Mouse (Mus musculus): Measurements from ENCODE around the gene Cxcl17. TPM values are rescaled to one million over a fixed set of nuclear protein-coding genes. Genes with fewer than 3 reads are reported as not detected.
"Not testable (repeated sequence)": the region's sequence is repeated elsewhere in the genome, so short reads cannot be mapped to it uniquely, and the experiment has no call there.

Cxcl17 gene
- polyA plus RNA-seq, 1 experiment from 2014 or later = 0.58 TPM

DNA sequence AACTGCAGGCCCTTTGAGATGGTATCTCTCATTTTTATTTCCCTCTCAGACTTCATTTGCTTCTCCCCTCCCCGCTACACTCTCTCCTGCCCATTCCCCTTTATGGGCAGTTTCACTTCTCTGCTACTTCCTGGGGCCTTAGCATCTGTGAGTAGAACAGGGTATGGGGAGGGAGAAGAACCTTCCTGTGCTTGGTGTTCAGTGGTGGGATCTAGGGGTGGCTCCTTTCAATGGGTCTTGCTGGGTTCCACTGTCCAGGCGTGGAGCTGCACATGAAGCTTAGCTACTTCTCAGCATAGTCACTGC is 22.8 kb upstream of the Cxcl17 start:
- no peak overlapping the region for H3K4me3 ChIP-seq (replicated peaks)
- no peak for ATAC-seq (ENCODE audit: insufficient number of reproducible peaks, insufficient read depth, low FRiP score, low TSS enrichment, low read depth)
- H3K9me3 ChIP-seq = no peaks in the 10 kb centered on the region
- H3K36me3 ChIP-seq = no peaks in the 10 kb centered on the region
- no peaks in the 10 kb centered on the region for H3K27me3 ChIP-seq
- WGBS = 75% methylated on average over 2 of the region's 2 CpGs
- H3K4me2 ChIP-seq = no peak overlapping the region
- no peak overlapping the region for H3K27ac ChIP-seq
- H3K4me1 ChIP-seq (replicated peaks) = peaks cover 11% of the 10 kb centered on the region
- H3K9ac ChIP-seq (replicated peaks) = no peak overlapping the region

DNA sequence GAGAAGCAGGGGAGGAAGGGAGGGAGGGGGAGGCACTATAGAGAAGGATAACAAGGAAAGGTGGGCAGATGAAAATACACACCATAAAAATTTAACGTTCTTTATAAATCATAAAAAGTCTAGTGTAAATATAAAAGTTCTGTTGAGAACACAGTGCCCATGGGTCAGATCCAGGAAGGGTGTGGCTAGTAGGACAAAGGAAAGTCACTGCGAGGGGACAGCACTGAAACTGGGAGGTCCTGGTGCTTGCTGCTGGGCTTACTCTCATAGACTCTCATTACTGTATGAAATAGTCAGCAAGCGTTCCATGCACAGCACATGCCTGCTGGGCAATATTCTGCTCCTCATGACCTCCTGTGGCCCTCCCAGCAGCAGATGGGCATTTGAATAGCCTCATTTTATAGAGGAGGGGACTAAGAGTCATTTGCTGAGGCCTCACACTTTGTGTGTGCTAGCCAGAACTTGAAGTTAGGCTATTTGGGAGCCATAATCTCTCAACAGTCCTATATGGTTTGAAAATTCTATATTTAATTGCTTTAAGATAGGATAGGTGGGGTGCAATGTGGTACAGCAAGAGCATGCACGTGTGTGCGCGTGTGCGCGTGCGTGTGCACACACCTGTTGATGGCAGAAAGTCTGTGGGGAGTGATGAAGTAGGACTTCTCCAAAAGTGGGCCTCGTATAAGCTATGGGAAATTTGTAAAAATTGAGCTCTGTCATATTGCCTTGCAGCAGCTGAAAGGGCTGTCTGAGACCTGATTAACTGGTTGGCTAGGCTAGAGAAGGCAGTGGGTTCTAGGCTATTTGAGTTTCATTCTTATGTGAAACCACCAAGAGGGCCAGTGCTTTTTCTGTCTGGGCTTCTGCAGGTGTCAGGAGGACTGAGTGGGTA is 22.2 kb upstream of the Cxcl17 start:
- Histone ChIP-seq H3K27me3 (no peaks in the 10 kb centered on the region), H3K9ac (replicated peaks) (no peak overlapping the region), H3K9me3 (no peaks in the 10 kb centered on the region), H3K4me1 (replicated peaks) (peaks cover 11% of the 10 kb centered on the region), H3K4me3 (replicated peaks) (no peak overlapping the region), H3K36me3 (no peaks in the 10 kb centered on the region), H3K27ac (no peak overlapping the region), H3K4me2 (no peak overlapping the region)
- WGBS = 87% methylated on average over 10 of the region's 10 CpGs
- ATAC-seq (ENCODE audit: insufficient number of reproducible peaks, insufficient read depth, low FRiP score, low TSS enrichment, low read depth) = no peak

- H3K36me3 ChIP-seq = no peaks in the 10 kb centered on the region
- H3K4me1 ChIP-seq (replicated peaks) = peaks cover 11% of the 10 kb centered on the region
- H3K27me3 ChIP-seq = no peaks in the 10 kb centered on the region
- no peak overlapping the region for H3K27ac ChIP-seq
- no peaks in the 10 kb centered on the region for H3K9me3 ChIP-seq
- no peak for ATAC-seq (ENCODE audit: insufficient number of reproducible peaks, insufficient read depth, low FRiP score, low TSS enrichment, low read depth)
- no peak overlapping the region for H3K4me2 ChIP-seq
- H3K4me3 ChIP-seq (replicated peaks) = no peak overlapping the region
- WGBS = 87% methylated on average over 9 of the region's 9 CpGs
- no peak overlapping the region for H3K9ac ChIP-seq (replicated peaks)
Observed at GRCm38 (mm10) chr7:25433781-25434560, 21.3 kb upstream of the Cxcl17 start.

- Histone ChIP-seq H3K36me3 (no peaks in the 10 kb centered on the region), H3K9me3 (no peaks in the 10 kb centered on the region), H3K4me1 (replicated peaks) (peaks cover 11% of the 10 kb centered on the region), H3K9ac (replicated peaks) (no peak overlapping the region), H3K4me2 (no peak overlapping the region), H3K27me3 (no peaks in the 10 kb centered on the region), H3K4me3 (replicated peaks) (no peak overlapping the region), H3K27ac (peak overlapping the region; percentile 25; the same call in 1 of the 2 replicates)
- no peak for ATAC-seq (ENCODE audit: insufficient number of reproducible peaks, insufficient read depth, low FRiP score, low TSS enrichment, low read depth)
- WGBS = 20% methylated on average over 5 of the region's 5 CpGs
Observed at GRCm38 (mm10) chr7:25433007-25433541, 20.4 kb upstream of the Cxcl17 start.

DNA sequence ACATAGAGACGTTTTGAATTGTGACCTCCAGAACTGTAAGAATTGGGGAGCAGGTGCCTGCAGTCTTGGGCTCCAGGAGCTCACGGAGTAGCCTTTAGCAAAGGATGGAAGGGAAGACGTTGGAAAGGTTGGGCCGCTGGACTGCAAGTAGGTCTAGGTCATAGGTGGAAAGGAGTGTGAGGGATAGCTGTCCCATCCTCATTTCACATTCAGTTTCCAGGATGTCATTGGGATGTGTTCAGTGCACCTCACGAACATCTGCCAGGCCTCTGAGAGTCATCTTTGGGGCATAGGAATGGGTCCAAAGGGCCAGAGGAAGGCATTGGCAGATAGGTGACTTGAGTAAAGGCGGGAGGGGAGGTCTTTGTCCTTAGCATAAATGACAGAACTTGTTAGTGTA is 19.7 kb upstream of the Cxcl17 start:
- Histone ChIP-seq H3K27ac (no peak overlapping the region), H3K4me1 (replicated peaks) (peaks cover 11% of the 10 kb centered on the region), H3K27me3 (no peaks in the 10 kb centered on the region), H3K4me3 (replicated peaks) (no peak overlapping the region), H3K9ac (replicated peaks) (no peak overlapping the region), H3K9me3 (no peaks in the 10 kb centered on the region), H3K36me3 (no peaks in the 10 kb centered on the region), H3K4me2 (no peak overlapping the region)
- ATAC-seq (ENCODE audit: insufficient number of reproducible peaks, insufficient read depth, low FRiP score, low TSS enrichment, low read depth) = no peak
- 90% methylated on average over 6 of the region's 6 CpGs for WGBS

DNA sequence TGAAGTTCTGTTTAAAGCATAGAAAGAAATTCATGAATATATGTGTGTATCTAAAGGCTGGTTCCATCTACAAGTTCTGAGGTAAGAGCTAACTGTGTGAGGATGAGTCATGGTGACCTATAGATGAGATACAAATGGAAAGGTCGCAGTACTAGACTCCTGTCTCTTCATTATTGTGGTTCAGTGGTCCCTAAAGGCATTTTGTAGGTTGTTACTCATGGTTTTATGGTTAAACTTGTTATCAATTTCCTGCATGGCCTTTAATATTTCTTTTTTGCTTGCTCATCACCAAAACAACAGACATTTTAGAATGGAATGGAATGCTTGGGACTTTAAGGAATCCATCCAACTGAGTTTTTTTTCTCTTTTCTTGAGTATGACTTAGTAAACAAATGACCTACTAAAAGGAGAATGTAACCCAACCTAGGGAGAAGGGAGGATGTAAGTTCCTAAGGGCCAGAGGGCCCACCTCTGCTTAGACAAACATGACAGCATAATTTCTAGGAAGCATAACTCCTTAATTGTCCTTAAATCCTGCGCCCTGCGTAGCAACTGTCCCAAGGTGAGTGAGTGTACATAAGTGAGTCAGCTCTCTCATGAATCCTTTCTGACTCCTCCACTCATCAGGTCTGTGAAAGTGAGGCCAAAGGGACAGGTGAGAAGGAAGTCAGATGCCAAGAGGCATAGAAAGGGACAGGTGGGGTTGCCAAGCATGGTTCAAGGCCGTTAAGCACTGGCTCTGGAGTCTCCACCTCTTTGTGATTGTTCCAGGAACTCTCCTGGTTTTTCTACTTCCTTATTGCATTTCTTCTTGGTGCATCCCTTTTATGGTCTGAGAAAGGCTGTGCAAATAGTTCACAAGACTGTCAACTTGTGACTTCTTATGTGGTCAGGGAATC is 17.4 kb upstream of the Cxcl17 start:
- H3K4me1 ChIP-seq (replicated peaks) = peaks cover 11% of the 10 kb centered on the region
- WGBS = 80% methylated on average over 4 of the region's 4 CpGs
- no peak overlapping the region for H3K4me2 ChIP-seq
- no peak overlapping the region for H3K4me3 ChIP-seq (replicated peaks)
- no peak overlapping the region for H3K27ac ChIP-seq
- H3K36me3 ChIP-seq = no peaks in the 10 kb centered on the region
- no peaks in the 10 kb centered on the region for H3K9me3 ChIP-seq
- H3K27me3 ChIP-seq = no peaks in the 10 kb centered on the region
- no peak overlapping the region for H3K9ac ChIP-seq (replicated peaks)
- no peak for ATAC-seq (ENCODE audit: insufficient number of reproducible peaks, insufficient read depth, low FRiP score, low TSS enrichment, low read depth)

- H3K9ac ChIP-seq (replicated peaks) = no peak overlapping the region
- no peaks in the 10 kb centered on the region for H3K9me3 ChIP-seq
- peaks cover 6% of the 10 kb centered on the region for H3K4me1 ChIP-seq (replicated peaks)
- no peak for ATAC-seq (ENCODE audit: insufficient number of reproducible peaks, insufficient read depth, low FRiP score, low TSS enrichment, low read depth)
- H3K4me3 ChIP-seq (replicated peaks) = no peak overlapping the region
- peaks cover 2% of the 10 kb centered on the region; the same call in 1 of the 2 replicates for H3K27me3 ChIP-seq
- H3K4me2 ChIP-seq = no peak overlapping the region
- no peak overlapping the region for H3K27ac ChIP-seq
- H3K36me3 ChIP-seq = no peaks in the 10 kb centered on the region
- WGBS = 91% methylated on average over 3 of the region's 3 CpGs
Observed at GRCm38 (mm10) chr7:25428321-25428720, 15.6 kb upstream of the Cxcl17 start.

- Histone ChIP-seq H3K9me3 (no peaks in the 10 kb centered on the region), H3K9ac (replicated peaks) (no peak overlapping the region), H3K4me3 (replicated peaks) (no peak overlapping the region), H3K4me2 (no peak overlapping the region), H3K36me3 (no peaks in the 10 kb centered on the region), H3K27ac (no peak overlapping the region), H3K4me1 (replicated peaks) (no peaks in the 10 kb centered on the region), H3K27me3 (peaks cover 12% of the 10 kb centered on the region)
- no peak for ATAC-seq (ENCODE audit: insufficient number of reproducible peaks, insufficient read depth, low FRiP score, low TSS enrichment, low read depth)
- WGBS = 83% methylated on average over 5 of the region's 5 CpGs
Observed at GRCm38 (mm10) chr7:25427144-25427543, 14.5 kb upstream of the Cxcl17 start.

GRCm38 (mm10) chr7:25426380-25426779 is 13.7 kb upstream of the Cxcl17 start:
- not testable (repeated sequence) for H3K4me1 ChIP-seq (replicated peaks); H3K4me3 ChIP-seq (replicated peaks); H3K9me3 ChIP-seq; ATAC-seq (ENCODE audit: insufficient number of reproducible peaks, insufficient read depth, low FRiP score, low TSS enrichment, low read depth); H3K27ac ChIP-seq; H3K9ac ChIP-seq (replicated peaks); H3K36me3 ChIP-seq; H3K4me2 ChIP-seq
- peaks cover 13% of the 10 kb centered on the region for H3K27me3 ChIP-seq
- 87% methylated on average over 4 of the region's 4 CpGs for WGBS

- Histone ChIP-seq H3K4me2 (no peak overlapping the region), H3K4me3 (replicated peaks) (no peak overlapping the region), H3K9me3 (no peaks in the 10 kb centered on the region), H3K36me3 (no peaks in the 10 kb centered on the region), H3K9ac (replicated peaks) (no peak overlapping the region), H3K27me3 (peaks cover 13% of the 10 kb centered on the region), H3K27ac (no peak overlapping the region), H3K4me1 (replicated peaks) (no peaks in the 10 kb centered on the region)
- ATAC-seq (ENCODE audit: insufficient number of reproducible peaks, insufficient read depth, low FRiP score, low TSS enrichment, low read depth) = no peak
- WGBS = 44% methylated on average over 4 of the region's 4 CpGs
Observed at GRCm38 (mm10) chr7:25424429-25424828, 11.7 kb upstream of the Cxcl17 start.
